Mouse (Mus musculus) lung, postnatal 10 days (tissue): ENCODE measurements around the gene Cnr2.

ENCODE experiments used
- DNase-seq: peaks from one replicate; pipeline ENCODE4 v3.0.0; 2021

Cnr2 gene

DNA sequence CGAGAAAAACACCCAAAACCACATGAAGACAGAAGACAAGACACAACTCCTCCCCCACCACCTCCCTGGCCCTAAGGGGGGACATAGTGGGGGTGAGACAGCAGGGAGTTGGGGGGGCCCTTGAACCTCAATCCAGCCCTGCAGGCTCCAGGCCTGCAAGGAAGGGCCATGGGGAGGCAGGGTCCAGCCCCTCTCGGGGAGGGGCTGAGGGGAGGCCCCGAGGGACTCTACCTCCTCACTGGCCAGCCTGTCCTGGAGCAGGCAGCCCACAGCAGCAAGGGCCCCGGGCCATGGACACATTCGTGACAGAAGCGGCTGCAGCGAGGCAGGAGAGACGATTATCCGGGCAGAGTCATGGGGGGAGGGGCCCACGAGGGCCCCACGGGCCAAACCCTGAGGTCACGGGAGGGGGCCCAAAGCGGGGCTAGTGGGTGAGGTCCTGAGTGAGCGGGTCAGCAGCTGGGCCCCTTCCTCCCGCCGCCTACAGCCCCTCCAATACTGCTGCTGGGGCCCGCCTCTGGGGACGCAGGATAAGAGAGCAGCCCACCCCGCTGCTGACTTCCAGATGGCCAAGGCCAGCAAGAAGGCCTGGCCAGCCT lies 73.2 kb downstream of the Cnr2 start:
- no peak for DNase-seq

DNA sequence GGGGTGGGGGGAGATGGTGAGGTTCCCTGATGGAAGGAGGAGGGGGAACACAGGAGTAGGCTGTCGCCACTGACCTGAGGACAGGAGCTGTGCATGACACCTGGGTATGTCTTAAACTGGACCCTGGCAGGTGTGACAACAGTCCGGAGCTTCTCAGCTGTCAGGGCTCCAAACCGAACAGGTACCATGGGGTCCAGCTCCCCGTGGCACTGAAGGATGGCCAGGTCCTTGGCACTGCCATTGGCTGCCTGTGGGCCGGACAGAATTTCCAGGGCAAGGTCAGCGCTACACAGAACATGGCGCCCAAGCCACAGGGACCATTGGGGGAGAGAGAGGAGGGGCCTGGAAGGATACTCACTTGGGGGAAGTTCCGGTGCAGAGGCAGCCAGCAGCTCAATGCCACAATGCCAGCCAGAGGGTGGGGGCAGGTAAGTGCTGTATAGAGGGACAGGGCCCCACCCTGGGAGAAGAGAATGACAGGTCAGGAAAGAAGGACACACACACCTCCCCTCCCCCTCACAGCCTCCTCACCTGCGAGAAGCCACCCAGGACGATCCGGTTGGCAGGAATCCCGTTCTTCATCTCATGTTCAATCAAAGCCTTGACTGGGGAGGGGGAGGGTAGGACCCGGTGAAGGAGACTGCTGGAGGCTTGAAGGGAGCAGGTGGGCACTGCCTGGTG lies 74.0 kb downstream of the Cnr2 start:
- no peak for DNase-seq
